Mouse (Mus musculus) testis, adult 2 months (tissue): ENCODE results near the gene Vangl1.

ENCODE experiments used
- CTCF ChIP-seq: fragments of 200-500 bp; IDR thresholded peaks from 2 replicates; pipeline ENCODE4 v1.5.1; 2012; ENCODE audit warnings: low read depth, mild to moderate bottlenecking, inconsistent platforms, low read length, moderate library complexity; ENCODE audit not compliant: control insufficient read depth, insufficient read depth, insufficient replicate concordance
- POLR2A ChIP-seq: fragments of 200-500 bp; IDR thresholded peaks from 2 replicates; pipeline ENCODE4 v1.6.1; 2012; ENCODE audit warnings: low read depth, mild to moderate bottlenecking, inconsistent platforms, low read length, moderate library complexity; ENCODE audit not compliant: control insufficient read depth

DNA sequence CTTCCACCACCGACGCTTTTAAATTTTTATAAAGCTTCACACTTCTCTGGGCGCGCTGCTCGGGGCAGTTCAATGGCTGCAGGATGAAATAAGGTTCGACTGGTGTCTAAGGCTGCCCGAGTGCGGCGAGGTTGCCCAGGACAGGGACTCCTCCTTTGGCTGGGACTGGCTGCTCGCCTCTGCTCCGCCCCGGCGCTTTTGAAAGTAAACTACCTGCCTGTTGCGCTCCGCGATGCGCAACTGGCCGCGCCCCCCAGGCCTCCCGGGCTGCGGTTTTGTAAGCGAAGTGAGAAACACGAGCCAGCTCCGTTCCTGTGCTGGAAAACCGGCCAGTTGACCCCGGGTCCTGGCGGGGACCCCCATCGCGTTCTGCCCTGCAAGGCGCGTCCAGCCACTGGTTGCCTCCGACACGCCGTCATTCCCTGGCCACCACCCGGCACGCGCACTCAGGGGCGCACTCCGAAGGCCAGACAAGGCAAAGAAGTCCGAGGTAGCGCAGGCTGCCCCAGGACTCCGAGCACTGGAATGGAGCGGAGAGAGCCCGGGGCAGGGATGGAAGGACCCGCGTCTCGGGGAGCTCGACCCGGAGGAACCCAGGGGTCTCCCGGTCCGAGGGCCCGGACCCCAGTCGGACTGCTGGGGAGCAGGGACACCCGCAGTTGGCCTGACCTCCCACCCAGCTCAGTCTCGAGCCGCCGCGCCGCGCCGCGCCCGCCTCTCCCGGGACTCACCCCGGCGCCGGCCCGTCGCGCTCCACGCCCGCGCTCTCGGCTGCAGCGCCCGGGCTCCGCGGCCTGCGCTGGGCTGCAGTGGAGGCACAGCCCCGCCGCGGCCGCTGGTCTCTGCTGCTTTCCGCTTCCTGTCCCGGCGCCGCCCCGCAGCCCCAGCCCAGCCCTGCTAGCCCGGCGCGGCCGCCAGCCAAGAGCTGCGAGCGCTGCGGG, at the start of gene Vangl1:
- no peak for TF ChIP-seq POLR2A
- TF ChIP-seq CTCF, result no peak
